Mouse (Mus musculus): ENCODE measurements at regions not wholly inside any gene's neighbourhood (a gene's known extent, or its start where the extent isn't known, plus 50 kb on each side); places are given as distances from the start of the nearest gene placed in this dataset.

- Histone ChIP-seq H3K36me3 (replicated peaks; ENCODE audit: control insufficient read depth, insufficient read depth, low read depth, low read length) (no peaks in the 10 kb centered on the region), H3K4me2 (ENCODE audit: low read depth, low read length) (no peak overlapping the region), H3K9me3 (replicated peaks; ENCODE audit: control insufficient read depth, low read length) (no peaks in the 10 kb centered on the region), H3K4me3 (ENCODE audit: low read depth, low read length) (no peak overlapping the region), H3K27ac (replicated peaks; ENCODE audit: low read depth, low read length) (no peak overlapping the region), H3K27me3 (ENCODE audit: control insufficient read depth, insufficient read depth, low read length) (no peaks in the 10 kb centered on the region), H3K9ac (replicated peaks; ENCODE audit: low read length) (no peak overlapping the region), H3K4me1 (ENCODE audit: control insufficient read depth, insufficient read depth, low read length) (no peaks in the 10 kb centered on the region)
- DNase-seq (ENCODE audit: low spot score) (no peak), ATAC-seq (replicated peaks; ENCODE audit: insufficient number of reproducible peaks, low FRiP score, low TSS enrichment, low read depth) (no peak)
- 76% methylated on average over 2 of the region's 2 CpGs for WGBS
Observed at GRCm38 (mm10) chr15:60136671-60137070, 120.3 kb upstream of the 4933412E24Rik start.

DNA sequence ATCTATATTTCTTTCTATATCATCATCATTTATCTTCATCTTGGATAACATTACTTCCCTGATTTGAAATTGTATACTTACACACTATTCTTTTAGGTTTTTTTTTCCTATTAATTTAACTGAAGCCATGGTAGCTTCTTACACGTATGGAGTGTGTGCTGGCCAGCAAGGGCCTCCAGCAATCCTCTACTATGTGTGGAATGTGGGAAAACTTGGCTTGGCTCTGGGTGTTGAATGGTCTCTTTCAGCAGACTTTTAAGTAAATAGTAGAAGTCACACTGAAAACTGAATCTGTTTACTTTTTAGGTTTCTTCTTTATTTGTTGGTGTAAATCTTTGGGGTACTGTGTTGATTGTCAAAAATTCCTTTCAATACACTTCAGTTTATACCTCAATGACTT, 118.1 kb upstream of the 4933412E24Rik start:
- Histone ChIP-seq H3K9me3 (replicated peaks; ENCODE audit: control insufficient read depth, low read length) (no peaks in the 10 kb centered on the region), H3K4me2 (ENCODE audit: low read depth, low read length) (no peak overlapping the region), H3K27ac (replicated peaks; ENCODE audit: low read depth, low read length) (no peak overlapping the region), H3K9ac (replicated peaks; ENCODE audit: low read length) (no peak overlapping the region), H3K4me3 (ENCODE audit: low read depth, low read length) (no peak overlapping the region), H3K27me3 (ENCODE audit: control insufficient read depth, insufficient read depth, low read length) (no peaks in the 10 kb centered on the region), H3K36me3 (replicated peaks; ENCODE audit: control insufficient read depth, insufficient read depth, low read depth, low read length) (no peaks in the 10 kb centered on the region), H3K4me1 (ENCODE audit: control insufficient read depth, insufficient read depth, low read length) (no peaks in the 10 kb centered on the region)
- WGBS: 15% methylated on average over 1 of the region's 1 CpGs
- ATAC-seq (replicated peaks; ENCODE audit: insufficient number of reproducible peaks, low FRiP score, low TSS enrichment, low read depth) (no peak), DNase-seq (ENCODE audit: low spot score) (no peak)

DNA sequence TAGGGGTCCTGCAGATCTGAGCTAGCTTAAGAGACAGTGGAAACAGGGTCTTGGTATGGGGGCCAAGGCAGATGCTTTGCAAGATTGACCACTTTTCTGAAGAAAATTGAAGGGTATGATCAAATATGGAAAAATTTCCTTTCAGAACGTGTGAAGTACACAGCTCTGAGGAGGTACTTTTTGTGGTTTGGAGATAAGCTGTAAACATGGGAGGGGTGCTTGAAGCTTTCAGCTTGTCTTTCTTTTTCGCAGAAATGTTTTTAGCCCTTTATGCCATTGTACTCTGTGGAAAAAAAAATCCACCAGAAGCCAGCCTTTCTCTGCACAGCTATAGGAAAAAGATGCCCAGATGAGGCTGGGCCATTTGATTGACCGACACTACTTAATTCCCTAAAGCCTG, 116.3 kb upstream of the 4933412E24Rik start:
- 82% methylated on average over 3 of the region's 3 CpGs for WGBS
- Histone ChIP-seq H3K27ac (replicated peaks; ENCODE audit: low read depth, low read length) (no peak overlapping the region), H3K36me3 (replicated peaks; ENCODE audit: control insufficient read depth, insufficient read depth, low read depth, low read length) (no peaks in the 10 kb centered on the region), H3K9ac (replicated peaks; ENCODE audit: low read length) (no peak overlapping the region), H3K4me1 (ENCODE audit: control insufficient read depth, insufficient read depth, low read length) (no peaks in the 10 kb centered on the region), H3K27me3 (ENCODE audit: control insufficient read depth, insufficient read depth, low read length) (no peaks in the 10 kb centered on the region), H3K9me3 (replicated peaks; ENCODE audit: control insufficient read depth, low read length) (no peaks in the 10 kb centered on the region), H3K4me3 (ENCODE audit: low read depth, low read length) (no peak overlapping the region), H3K4me2 (ENCODE audit: low read depth, low read length) (no peak overlapping the region)
- DNase-seq (ENCODE audit: low spot score) (no peak), ATAC-seq (replicated peaks; ENCODE audit: insufficient number of reproducible peaks, low FRiP score, low TSS enrichment, low read depth) (no peak)

DNA sequence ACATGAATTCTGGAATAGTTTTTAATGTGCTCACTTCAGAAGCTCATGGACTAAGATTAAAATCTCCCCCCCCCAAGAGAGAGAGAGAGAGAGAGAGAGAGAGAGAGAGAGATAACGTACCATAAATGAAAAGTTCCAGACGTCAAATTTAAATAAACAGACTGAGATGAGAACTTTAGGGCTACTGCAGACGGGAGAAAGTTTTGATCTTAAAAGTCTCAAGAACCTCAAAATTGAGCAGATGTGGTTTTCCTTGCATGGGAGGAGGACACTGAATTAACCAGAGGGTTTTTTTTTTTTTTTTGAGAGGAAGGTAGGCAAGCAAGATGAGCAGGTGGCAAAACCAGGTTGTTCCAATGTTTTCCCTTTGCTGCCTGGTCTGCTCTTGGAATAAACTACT, 108.0 kb upstream of the 4933412E24Rik start:
- 63% methylated on average over 3 of the region's 3 CpGs for WGBS
- Histone ChIP-seq H3K27ac (replicated peaks; ENCODE audit: low read depth, low read length) (no peak overlapping the region), H3K4me2 (ENCODE audit: low read depth, low read length) (no peak overlapping the region), H3K4me3 (ENCODE audit: low read depth, low read length) (no peak overlapping the region), H3K9me3 (replicated peaks; ENCODE audit: control insufficient read depth, low read length) (no peaks in the 10 kb centered on the region), H3K4me1 (ENCODE audit: control insufficient read depth, insufficient read depth, low read length) (no peaks in the 10 kb centered on the region), H3K36me3 (replicated peaks; ENCODE audit: control insufficient read depth, insufficient read depth, low read depth, low read length) (no peaks in the 10 kb centered on the region), H3K9ac (replicated peaks; ENCODE audit: low read length) (no peak overlapping the region), H3K27me3 (ENCODE audit: control insufficient read depth, insufficient read depth, low read length) (no peaks in the 10 kb centered on the region)
- DNase-seq (ENCODE audit: low spot score) (no peak), ATAC-seq (replicated peaks; ENCODE audit: insufficient number of reproducible peaks, low FRiP score, low TSS enrichment, low read depth) (no peak)

- Histone ChIP-seq H3K36me3 (replicated peaks; ENCODE audit: control insufficient read depth, insufficient read depth, low read depth, low read length) (no peaks in the 10 kb centered on the region), H3K4me1 (ENCODE audit: control insufficient read depth, insufficient read depth, low read length) (no peaks in the 10 kb centered on the region), H3K9me3 (replicated peaks; ENCODE audit: control insufficient read depth, low read length) (no peaks in the 10 kb centered on the region), H3K4me2 (ENCODE audit: low read depth, low read length) (no peak overlapping the region), H3K4me3 (ENCODE audit: low read depth, low read length) (no peak overlapping the region), H3K27me3 (ENCODE audit: control insufficient read depth, insufficient read depth, low read length) (no peaks in the 10 kb centered on the region), H3K9ac (replicated peaks; ENCODE audit: low read length) (no peak overlapping the region), H3K27ac (replicated peaks; ENCODE audit: low read depth, low read length) (no peak overlapping the region)
- DNase-seq (ENCODE audit: low spot score): no peak
- ATAC-seq (replicated peaks; ENCODE audit: insufficient number of reproducible peaks, low FRiP score, low TSS enrichment, low read depth): no peak
- WGBS: 86% methylated on average over 1 of the region's 1 CpGs
Observed at GRCm38 (mm10) chr15:60119926-60120325, 103.5 kb upstream of the 4933412E24Rik start.

DNA sequence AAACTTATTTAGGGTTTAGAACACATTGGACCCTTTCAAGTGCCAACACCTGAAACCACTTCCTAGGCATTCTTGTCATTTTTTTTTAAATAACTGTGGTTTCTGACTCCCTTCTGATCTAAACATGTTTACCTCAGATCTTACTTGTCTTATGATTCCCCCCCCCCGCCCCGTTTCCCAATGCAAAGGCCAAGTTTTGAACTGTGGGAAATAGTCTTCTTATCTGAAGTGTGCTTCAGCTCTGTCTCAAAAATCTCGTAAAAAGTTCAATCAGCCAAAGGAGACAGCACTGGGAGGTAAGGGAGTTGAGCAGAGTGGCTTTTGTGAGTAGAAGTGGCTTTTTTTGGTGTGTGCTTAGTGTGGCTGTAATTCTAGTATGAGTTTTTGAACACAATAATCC, 95.5 kb upstream of the 4933412E24Rik start:
- no peak overlapping the region for H3K9ac ChIP-seq (replicated peaks; ENCODE audit: low read length)
- 86% methylated on average over 3 of the region's 3 CpGs for WGBS
- H3K27me3 ChIP-seq (ENCODE audit: control insufficient read depth, insufficient read depth, low read length): no peaks in the 10 kb centered on the region
- no peak overlapping the region for H3K4me2 ChIP-seq (ENCODE audit: low read depth, low read length)
- H3K27ac ChIP-seq (replicated peaks; ENCODE audit: low read depth, low read length): no peak overlapping the region
- no peak overlapping the region for H3K4me3 ChIP-seq (ENCODE audit: low read depth, low read length)
- H3K36me3 ChIP-seq (replicated peaks; ENCODE audit: control insufficient read depth, insufficient read depth, low read depth, low read length): no peaks in the 10 kb centered on the region
- no peaks in the 10 kb centered on the region for H3K9me3 ChIP-seq (replicated peaks; ENCODE audit: control insufficient read depth, low read length)
- DNase-seq (ENCODE audit: low spot score): no peak
- H3K4me1 ChIP-seq (ENCODE audit: control insufficient read depth, insufficient read depth, low read length): no peaks in the 10 kb centered on the region
- ATAC-seq (replicated peaks; ENCODE audit: insufficient number of reproducible peaks, low FRiP score, low TSS enrichment, low read depth): no peak

GRCm38 (mm10) chr15:60111046-60111445, 94.6 kb upstream of the 4933412E24Rik start:
- Histone ChIP-seq H3K4me3 (ENCODE audit: low read depth, low read length) (no peak overlapping the region), H3K4me2 (ENCODE audit: low read depth, low read length) (no peak overlapping the region), H3K27ac (replicated peaks; ENCODE audit: low read depth, low read length) (no peak overlapping the region), H3K27me3 (ENCODE audit: control insufficient read depth, insufficient read depth, low read length) (no peaks in the 10 kb centered on the region), H3K9ac (replicated peaks; ENCODE audit: low read length) (no peak overlapping the region), H3K9me3 (replicated peaks; ENCODE audit: control insufficient read depth, low read length) (no peaks in the 10 kb centered on the region), H3K4me1 (ENCODE audit: control insufficient read depth, insufficient read depth, low read length) (no peaks in the 10 kb centered on the region), H3K36me3 (replicated peaks; ENCODE audit: control insufficient read depth, insufficient read depth, low read depth, low read length) (no peaks in the 10 kb centered on the region)
- WGBS: 75% methylated on average over 4 of the region's 4 CpGs
- no peak for DNase-seq (ENCODE audit: low spot score)
- ATAC-seq (replicated peaks; ENCODE audit: insufficient number of reproducible peaks, low FRiP score, low TSS enrichment, low read depth): no peak

DNA sequence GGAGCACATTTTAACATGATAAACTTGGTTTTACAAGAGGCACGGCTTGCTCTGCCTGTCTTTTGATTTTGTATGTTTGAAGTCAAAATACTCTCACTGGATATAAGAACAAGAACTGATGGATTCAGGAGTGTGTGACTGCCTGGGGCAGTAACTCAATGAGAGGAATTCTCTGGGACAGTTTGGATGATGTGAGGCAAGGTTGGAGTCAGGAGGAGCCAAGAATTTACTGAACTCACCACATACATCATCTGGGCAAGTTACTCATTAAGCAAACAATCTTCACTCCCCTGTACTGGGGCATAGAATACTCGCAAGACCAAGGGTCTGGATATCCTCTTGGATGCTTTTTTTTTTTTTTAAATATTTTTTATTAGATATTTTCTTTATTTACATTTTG, 87.7 kb upstream of the 4933412E24Rik start:
- WGBS: 79% methylated on average over 2 of the region's 2 CpGs
- DNase-seq (ENCODE audit: low spot score): no peak
- Histone ChIP-seq H3K4me2 (ENCODE audit: low read depth, low read length) (no peak overlapping the region), H3K4me3 (ENCODE audit: low read depth, low read length) (no peak overlapping the region), H3K9me3 (replicated peaks; ENCODE audit: control insufficient read depth, low read length) (no peaks in the 10 kb centered on the region), H3K4me1 (ENCODE audit: control insufficient read depth, insufficient read depth, low read length) (no peaks in the 10 kb centered on the region), H3K27ac (replicated peaks; ENCODE audit: low read depth, low read length) (no peak overlapping the region), H3K36me3 (replicated peaks; ENCODE audit: control insufficient read depth, insufficient read depth, low read depth, low read length) (no peaks in the 10 kb centered on the region), H3K27me3 (ENCODE audit: control insufficient read depth, insufficient read depth, low read length) (no peaks in the 10 kb centered on the region), H3K9ac (replicated peaks; ENCODE audit: low read length) (no peak overlapping the region)
- ATAC-seq (replicated peaks; ENCODE audit: insufficient number of reproducible peaks, low FRiP score, low TSS enrichment, low read depth): no peak
